Mouse (Mus musculus) spleen, embryonic (tissue): ENCODE results near the gene Gm8362.
"Not testable (repeated sequence)": the region's sequence is repeated elsewhere in the genome, so short reads cannot be mapped to it uniquely, and the experiment has no call there.

ENCODE experiments used
- CTCF ChIA-PET: fragments of 350-600 bp; sonication (Branson Sonifier 250); formaldehyde crosslinking; loops from one replicate; lab custom pipeline; 2022; lab: Charles Lee

The Gm8362 gene

DNA sequence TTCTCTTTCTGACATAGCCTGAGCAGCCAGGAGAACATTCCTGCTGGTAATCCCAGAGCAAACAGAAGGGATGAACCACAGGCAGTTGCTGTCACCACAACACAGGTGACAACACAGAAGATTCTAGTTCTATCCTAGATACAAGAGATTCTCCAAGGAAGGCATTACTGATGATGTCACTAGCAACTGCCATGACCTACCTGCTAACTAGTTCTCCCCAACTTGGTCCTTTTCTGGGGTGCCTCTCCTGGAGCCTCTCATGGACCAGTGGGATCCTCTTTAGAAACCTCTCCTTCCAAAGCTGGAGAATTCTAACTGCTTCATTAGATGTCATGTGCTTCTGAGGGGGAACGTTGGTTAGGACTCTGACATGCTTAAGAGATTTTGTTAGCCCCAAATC lies at the start of gene Gm8362:
Gene Gm8362, minus strand, starts transcription at position 101 of the 400 bp plus-strand sequence.
- CTCF ChIA-PET = not testable (repeated sequence)

DNA sequence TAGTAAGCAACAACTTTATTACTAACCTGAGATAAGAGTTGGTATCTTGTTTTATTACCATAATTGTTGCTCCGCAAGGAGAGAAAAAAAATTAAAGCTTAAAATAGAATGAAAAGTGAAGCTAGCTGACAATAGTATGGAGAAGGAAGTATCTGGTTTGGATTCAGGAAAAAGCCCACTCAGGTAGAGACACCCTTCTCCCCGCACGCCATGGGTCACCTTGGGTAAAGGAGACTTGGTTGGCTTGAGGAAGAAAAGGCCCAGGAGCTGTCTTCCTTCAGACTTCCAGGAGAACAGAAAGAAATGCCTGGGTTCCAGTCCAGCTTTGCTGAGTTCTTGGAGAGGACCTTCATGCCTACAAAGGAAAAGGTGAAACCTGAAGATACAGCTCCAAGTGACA lies 49.1 kb upstream of the Gm8362 start:
- CTCF ChIA-PET = not testable (repeated sequence)

DNA sequence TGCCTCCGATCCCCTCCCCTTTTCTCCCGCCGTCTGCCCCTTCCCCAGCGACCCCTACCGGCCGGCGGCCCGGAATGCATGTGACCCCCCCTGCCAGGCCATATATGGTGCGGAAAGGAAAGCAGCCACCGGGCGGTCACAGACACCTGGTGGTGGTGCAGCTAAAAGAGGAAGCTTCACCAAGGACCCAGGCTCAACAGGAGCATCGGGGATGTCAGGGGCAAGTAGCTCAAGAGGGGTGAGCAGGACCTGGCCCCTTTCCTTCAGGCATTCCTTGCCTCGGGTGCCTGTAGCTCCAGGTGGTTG lies 17.0 kb downstream of the Gm8362 start:
- CTCF ChIA-PET = not testable (repeated sequence)

DNA sequence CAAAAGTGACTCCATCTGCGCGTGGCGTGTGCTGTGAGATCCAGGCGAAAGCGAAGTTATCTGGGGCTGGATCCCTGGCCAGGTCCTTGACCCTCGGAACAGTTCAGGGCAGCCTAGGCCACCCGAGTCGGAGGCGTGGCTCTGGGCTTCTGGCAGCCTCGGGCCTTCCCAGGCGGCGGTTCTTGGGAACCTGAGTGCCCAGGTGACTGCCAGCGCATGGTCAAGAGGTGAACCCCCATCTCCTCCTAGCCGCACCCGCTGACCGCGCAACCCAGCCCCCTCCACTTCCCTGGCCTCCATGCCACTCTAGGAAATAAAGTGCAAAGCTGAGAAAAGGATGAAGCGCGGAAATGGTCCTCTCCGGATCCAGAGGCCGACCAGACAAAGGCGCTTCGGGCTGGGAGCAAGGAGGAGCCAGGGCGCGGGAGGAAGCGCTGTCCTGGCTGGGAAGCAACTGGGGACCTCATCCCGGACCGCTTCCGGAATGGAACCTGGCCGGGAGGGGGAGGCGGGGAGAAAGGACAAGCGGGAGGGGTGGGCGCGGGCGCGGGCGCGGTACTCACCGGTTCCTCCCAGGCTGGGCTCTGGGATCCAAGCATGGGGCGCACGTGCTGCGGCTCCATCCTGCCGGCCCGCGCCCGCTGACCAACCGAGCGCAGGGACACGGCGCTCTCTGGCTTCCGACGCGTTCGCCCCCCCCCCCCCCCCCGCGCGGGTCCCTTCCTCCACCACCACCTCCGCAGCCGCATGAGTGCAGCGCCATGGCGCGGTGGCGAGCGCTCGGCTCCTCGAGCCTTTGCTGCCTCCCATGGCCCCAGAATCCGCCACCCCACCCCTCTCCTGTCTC lies 17.6 kb downstream of the Gm8362 start:
- CTCF ChIA-PET = not testable (repeated sequence)

GRCm38 (mm10) chr14:6742232-6742631 lies 32.0 kb downstream of the Gm8362 start, which contains the start of gene Gm3636:
Gm3636 (minus strand) TSS chr14:6742332.
- CTCF ChIA-PET = not testable (repeated sequence)

DNA sequence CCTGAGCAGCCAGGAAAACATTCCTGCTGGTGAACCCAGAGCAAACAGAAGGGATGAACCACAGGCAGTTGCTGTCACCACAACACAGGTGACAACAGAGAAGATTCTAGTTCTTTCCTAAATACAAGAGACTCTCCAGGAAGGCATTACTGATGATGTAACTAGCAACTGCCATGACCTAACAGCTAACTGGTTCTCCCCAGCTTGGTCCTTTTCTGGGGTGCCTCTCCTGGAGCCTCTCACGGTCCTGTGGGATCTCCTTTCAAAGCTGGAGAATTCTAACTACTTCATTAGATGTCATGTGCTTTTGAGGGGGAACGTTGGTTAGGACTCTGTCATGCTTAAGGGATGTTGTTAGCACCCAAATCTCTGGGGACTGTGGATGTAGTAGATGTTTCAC lies 54.1 kb downstream of the Gm8362 start, which contains the start of gene Gm8050:
Gene Gm8050, minus strand, starts transcription at position 101 of the 400 bp plus-strand sequence.
- CTCF ChIA-PET = not testable (repeated sequence)
